Mouse (Mus musculus) small intestine, adult 2 months (tissue): Measurements from ENCODE around the gene Gstm2.
"Not testable (repeated sequence)": the region's sequence is repeated elsewhere in the genome, so short reads cannot be mapped to it uniquely, and the experiment has no call there.

Experiments
- CTCF ChIP-seq: fragments of 200-500 bp; IDR thresholded peaks from 2 replicates; pipeline ENCODE4 v1.5.1; 2012; ENCODE audit warnings: low read depth, mild to moderate bottlenecking, control low read depth, inconsistent platforms, low read length, moderate library complexity, mixed read lengths; ENCODE audit not compliant: insufficient replicate concordance, insufficient read length; ENCODE audit errors: extremely low read depth
- POLR2A ChIP-seq: fragments of 200-500 bp; IDR thresholded peaks from 2 replicates; pipeline ENCODE4 v1.6.1; 2012; ENCODE audit warnings: low read depth, mild to moderate bottlenecking, control low read depth, inconsistent platforms, low read length, moderate library complexity

DNA sequence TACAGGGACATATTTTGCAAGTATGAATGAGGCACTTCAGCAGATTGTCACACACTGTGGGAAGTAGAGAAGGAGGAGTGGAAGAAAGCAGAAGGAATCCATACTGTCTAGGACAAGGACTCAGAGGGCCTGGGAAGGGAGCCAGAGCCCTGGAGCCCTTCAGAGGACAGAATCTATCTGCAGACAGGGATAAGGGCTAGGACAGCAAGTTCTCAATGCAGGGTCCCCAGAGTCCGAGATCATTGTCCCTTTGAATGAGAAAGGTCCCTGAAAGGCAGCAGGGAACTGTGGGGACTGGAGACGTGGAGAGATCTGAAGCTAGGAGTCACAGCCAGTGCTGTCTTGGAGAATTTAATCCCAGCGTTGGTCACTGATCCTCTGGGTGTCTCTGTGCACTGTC lies 33.0 kb upstream of the Gstm2 start:
- TF ChIP-seq CTCF, POLR2A: not testable (repeated sequence)
